Mouse (Mus musculus): ENCODE measurements around the gene Aunip. TPM values are rescaled to one million over a fixed set of nuclear protein-coding genes. Genes with fewer than 3 reads are reported as not detected.
A peak's percentile ranks its signal among the peaks of the same experiment; 100 is the strongest.

Aunip gene
- polyA plus RNA-seq, 1 experiment from 2014 or later = 7.0 TPM

DNA sequence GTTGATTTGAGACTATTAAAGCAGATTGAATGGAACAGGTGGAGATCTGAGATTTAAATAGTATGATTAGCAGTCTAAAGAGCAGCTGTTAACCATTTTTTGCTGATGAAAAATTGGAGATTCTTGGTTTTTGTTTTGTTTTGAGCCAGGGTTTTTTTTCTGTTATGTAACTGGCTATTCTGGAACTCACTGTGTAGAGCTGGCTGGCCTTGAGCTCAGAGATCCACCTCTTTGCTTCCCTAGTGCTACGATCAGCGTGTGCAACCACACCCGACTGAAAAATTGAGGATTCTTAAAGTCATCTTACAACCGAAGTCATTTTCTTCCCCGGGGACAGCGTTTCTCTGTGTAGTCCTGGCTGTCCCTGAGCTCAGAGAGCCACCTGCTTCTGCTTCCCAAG, 931 bp downstream of the Aunip start:
- no peak for ATAC-seq (replicated peaks; ENCODE audit: insufficient number of reproducible peaks, low FRiP score, low TSS enrichment, low read depth)
- Histone ChIP-seq H3K4me3 (ENCODE audit: low read depth, low read length) (peak overlapping the region; percentile 67), H3K36me3 (replicated peaks; ENCODE audit: control insufficient read depth, insufficient read depth, low read depth, low read length) (no peaks in the 10 kb centered on the region), H3K9me3 (replicated peaks; ENCODE audit: control insufficient read depth, low read length) (no peaks in the 10 kb centered on the region), H3K9ac (replicated peaks; ENCODE audit: low read length) (no peak overlapping the region), H3K4me1 (ENCODE audit: control insufficient read depth, insufficient read depth, low read length) (no peaks in the 10 kb centered on the region), H3K4me2 (ENCODE audit: low read depth, low read length) (peak overlapping the region; percentile 83), H3K27ac (replicated peaks; ENCODE audit: low read depth, low read length) (no peak overlapping the region), H3K27me3 (ENCODE audit: control insufficient read depth, insufficient read depth, low read length) (no peaks in the 10 kb centered on the region)
- 83% methylated on average over 6 of the region's 6 CpGs for WGBS
- no peak for DNase-seq (ENCODE audit: low spot score)

DNA sequence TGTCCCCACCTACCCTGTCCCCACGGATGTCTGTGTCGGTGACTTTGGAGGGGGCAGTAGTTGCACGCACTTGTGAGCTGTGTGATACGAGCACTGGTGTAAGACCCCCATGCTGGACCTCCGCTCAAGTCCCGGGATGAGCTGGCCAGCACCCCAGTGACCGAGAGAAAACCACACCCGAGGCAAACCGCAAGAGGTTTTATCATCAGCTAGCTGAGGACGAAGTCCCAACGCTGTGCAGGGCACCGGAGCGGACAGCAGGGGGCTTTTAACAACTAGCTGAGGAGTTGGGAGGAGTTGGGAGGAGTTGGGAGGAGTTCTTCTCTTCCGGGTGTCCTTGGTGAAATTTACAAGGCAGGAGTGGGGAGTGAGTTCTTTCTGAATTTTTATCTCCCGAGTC, 2.0 kb downstream of the Aunip start:
- DNase-seq (ENCODE audit: low spot score) = peak; percentile 75
- Histone ChIP-seq H3K4me2 (ENCODE audit: low read depth, low read length) (no peak overlapping the region; the same call in 1 of the 2 replicates), H3K9ac (replicated peaks; ENCODE audit: low read length) (no peak overlapping the region), H3K4me1 (ENCODE audit: control insufficient read depth, insufficient read depth, low read length) (no peaks in the 10 kb centered on the region), H3K27ac (replicated peaks; ENCODE audit: low read depth, low read length) (no peak overlapping the region), H3K9me3 (replicated peaks; ENCODE audit: control insufficient read depth, low read length) (no peaks in the 10 kb centered on the region), H3K4me3 (ENCODE audit: low read depth, low read length) (peak overlapping the region; percentile 12; the same call in 1 of the 2 replicates), H3K27me3 (ENCODE audit: control insufficient read depth, insufficient read depth, low read length) (no peaks in the 10 kb centered on the region), H3K36me3 (replicated peaks; ENCODE audit: control insufficient read depth, insufficient read depth, low read depth, low read length) (no peaks in the 10 kb centered on the region)
- 24% methylated on average over 15 of the region's 15 CpGs for WGBS
- ATAC-seq (replicated peaks; ENCODE audit: insufficient number of reproducible peaks, low FRiP score, low TSS enrichment, low read depth) = no peak

DNA sequence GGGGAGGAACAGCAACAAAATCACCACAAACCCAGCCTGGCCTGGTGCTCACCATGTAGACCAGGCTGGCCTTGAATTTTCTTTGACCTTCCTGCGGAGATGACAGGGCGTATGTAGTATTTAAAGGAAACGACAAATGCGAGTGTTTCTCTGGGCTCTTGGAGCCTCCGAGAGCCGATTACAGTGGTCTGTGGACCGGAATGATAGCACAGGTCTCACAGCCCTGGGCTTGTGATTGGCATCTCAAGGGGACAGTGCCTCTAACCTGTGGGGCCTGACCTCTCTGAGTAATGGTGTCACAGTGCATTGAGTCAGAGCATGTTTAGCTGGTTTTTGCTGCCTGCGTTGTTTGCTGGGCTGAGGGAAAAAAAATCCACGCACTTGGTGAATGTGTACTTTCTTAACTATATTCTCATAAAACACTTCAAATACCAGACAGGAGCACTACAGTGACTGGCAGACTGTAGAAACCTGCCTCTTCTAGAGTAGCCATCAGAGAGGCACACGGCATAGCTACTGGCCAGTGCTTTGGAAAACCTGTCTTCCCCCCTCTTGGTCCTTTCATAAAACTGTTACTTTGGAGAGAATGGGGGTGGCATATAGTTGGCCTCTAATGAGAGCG, 3.6 kb downstream of the Aunip start:
- H3K4me2 ChIP-seq (ENCODE audit: low read depth, low read length) = no peak overlapping the region
- no peak overlapping the region for H3K9ac ChIP-seq (replicated peaks; ENCODE audit: low read length)
- no peaks in the 10 kb centered on the region for H3K9me3 ChIP-seq (replicated peaks; ENCODE audit: control insufficient read depth, low read length)
- ATAC-seq (replicated peaks; ENCODE audit: insufficient number of reproducible peaks, low FRiP score, low TSS enrichment, low read depth) (no peak), DNase-seq (ENCODE audit: low spot score) (no peak)
- H3K4me1 ChIP-seq (ENCODE audit: control insufficient read depth, insufficient read depth, low read length) = no peaks in the 10 kb centered on the region
- no peaks in the 10 kb centered on the region for H3K36me3 ChIP-seq (replicated peaks; ENCODE audit: control insufficient read depth, insufficient read depth, low read depth, low read length)
- 91% methylated on average over 11 of the region's 11 CpGs for WGBS
- no peak overlapping the region for H3K4me3 ChIP-seq (ENCODE audit: low read depth, low read length)
- no peak overlapping the region for H3K27ac ChIP-seq (replicated peaks; ENCODE audit: low read depth, low read length)
- H3K27me3 ChIP-seq (ENCODE audit: control insufficient read depth, insufficient read depth, low read length) = no peaks in the 10 kb centered on the region

DNA sequence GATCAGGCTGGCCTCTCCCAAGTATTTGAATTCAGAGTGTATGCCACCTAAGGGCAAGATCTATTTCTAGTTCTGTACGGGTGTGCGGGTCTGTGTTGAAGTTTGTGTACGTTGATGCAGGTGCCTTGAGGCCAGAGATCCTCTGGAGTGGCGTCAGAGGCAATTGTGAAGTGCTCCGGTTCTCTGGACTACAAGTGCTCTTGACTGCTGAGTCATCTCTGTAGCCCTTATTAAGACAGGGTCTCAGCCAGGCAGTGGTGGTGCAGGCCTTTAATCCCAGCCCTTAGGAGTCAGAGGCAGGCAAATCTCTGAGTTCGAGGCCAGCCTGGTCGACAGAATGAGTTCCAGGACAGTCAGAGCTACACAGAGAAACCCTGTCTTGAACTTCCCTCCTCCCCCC, 4.8 kb downstream of the Aunip start:
- Histone ChIP-seq H3K9me3 (replicated peaks; ENCODE audit: control insufficient read depth, low read length) (no peaks in the 10 kb centered on the region), H3K4me1 (ENCODE audit: control insufficient read depth, insufficient read depth, low read length) (no peaks in the 10 kb centered on the region), H3K4me3 (ENCODE audit: low read depth, low read length) (no peak overlapping the region), H3K9ac (replicated peaks; ENCODE audit: low read length) (no peak overlapping the region), H3K27me3 (ENCODE audit: control insufficient read depth, insufficient read depth, low read length) (no peaks in the 10 kb centered on the region), H3K27ac (replicated peaks; ENCODE audit: low read depth, low read length) (no peak overlapping the region), H3K36me3 (replicated peaks; ENCODE audit: control insufficient read depth, insufficient read depth, low read depth, low read length) (no peaks in the 10 kb centered on the region), H3K4me2 (ENCODE audit: low read depth, low read length) (no peak overlapping the region)
- 77% methylated on average over 7 of the region's 7 CpGs for WGBS
- DNase-seq (ENCODE audit: low spot score) = no peak
- no peak for ATAC-seq (replicated peaks; ENCODE audit: insufficient number of reproducible peaks, low FRiP score, low TSS enrichment, low read depth)

DNA sequence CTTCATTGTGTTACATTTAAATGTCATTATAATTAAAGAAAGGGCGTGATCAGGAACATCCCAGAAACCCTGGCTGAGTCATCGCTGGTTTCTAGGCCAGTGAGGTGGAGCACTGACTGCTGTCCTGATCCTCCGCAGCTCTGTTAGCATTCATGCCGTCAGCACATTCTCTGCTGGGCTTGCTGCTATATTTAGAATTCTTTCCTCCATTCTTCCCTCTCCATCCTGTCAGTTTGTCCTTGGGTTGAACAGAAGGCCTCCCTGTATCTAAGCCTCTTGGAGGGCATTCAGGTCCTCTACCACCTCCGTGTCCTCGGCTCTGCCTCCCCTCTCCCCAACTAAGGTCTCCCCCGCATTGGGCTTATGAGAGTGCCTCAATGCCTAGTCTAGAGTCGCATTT, 6.2 kb downstream of the Aunip start:
- Histone ChIP-seq H3K27ac (replicated peaks; ENCODE audit: low read depth, low read length) (no peak overlapping the region), H3K9ac (replicated peaks; ENCODE audit: low read length) (no peak overlapping the region), H3K4me2 (ENCODE audit: low read depth, low read length) (no peak overlapping the region), H3K9me3 (replicated peaks; ENCODE audit: control insufficient read depth, low read length) (no peaks in the 10 kb centered on the region), H3K4me1 (ENCODE audit: control insufficient read depth, insufficient read depth, low read length) (no peaks in the 10 kb centered on the region), H3K4me3 (ENCODE audit: low read depth, low read length) (no peak overlapping the region), H3K36me3 (replicated peaks; ENCODE audit: control insufficient read depth, insufficient read depth, low read depth, low read length) (no peaks in the 10 kb centered on the region; the same call in 1 of the 2 replicates), H3K27me3 (ENCODE audit: control insufficient read depth, insufficient read depth, low read length) (no peaks in the 10 kb centered on the region)
- 81% methylated on average over 8 of the region's 8 CpGs for WGBS
- DNase-seq (ENCODE audit: low spot score) (no peak), ATAC-seq (replicated peaks; ENCODE audit: insufficient number of reproducible peaks, low FRiP score, low TSS enrichment, low read depth) (no peak)

DNA sequence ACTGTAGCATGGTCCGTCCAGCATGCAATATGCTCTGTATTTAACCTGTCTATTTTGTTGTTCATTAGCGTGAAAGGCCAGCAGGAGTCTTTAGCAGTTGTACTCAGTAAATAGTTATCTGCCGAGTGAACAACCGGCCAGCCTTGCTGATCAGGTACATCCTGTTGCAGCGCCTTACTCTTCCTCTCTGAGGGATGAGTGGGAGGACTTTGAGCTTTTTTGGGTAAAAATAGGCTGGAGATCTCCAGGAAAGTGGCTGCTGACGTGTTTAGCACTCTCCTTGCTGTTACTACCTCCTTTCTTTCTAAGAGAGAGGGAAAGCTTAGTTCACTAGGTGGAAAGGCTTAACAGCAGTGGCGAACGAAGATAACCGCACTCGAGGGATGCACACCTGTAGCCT, 6.9 kb downstream of the Aunip start:
- no peaks in the 10 kb centered on the region for H3K27me3 ChIP-seq (ENCODE audit: control insufficient read depth, insufficient read depth, low read length)
- H3K4me2 ChIP-seq (ENCODE audit: low read depth, low read length) = no peak overlapping the region
- no peaks in the 10 kb centered on the region for H3K4me1 ChIP-seq (ENCODE audit: control insufficient read depth, insufficient read depth, low read length)
- ATAC-seq (replicated peaks; ENCODE audit: insufficient number of reproducible peaks, low FRiP score, low TSS enrichment, low read depth) (no peak), DNase-seq (ENCODE audit: low spot score) (no peak)
- H3K27ac ChIP-seq (replicated peaks; ENCODE audit: low read depth, low read length) = no peak overlapping the region
- WGBS = 93% methylated on average over 10 of the region's 10 CpGs
- no peaks in the 10 kb centered on the region; the same call in 1 of the 2 replicates for H3K36me3 ChIP-seq (replicated peaks; ENCODE audit: control insufficient read depth, insufficient read depth, low read depth, low read length)
- H3K9me3 ChIP-seq (replicated peaks; ENCODE audit: control insufficient read depth, low read length) = no peaks in the 10 kb centered on the region
- no peak overlapping the region for H3K4me3 ChIP-seq (ENCODE audit: low read depth, low read length)
- no peak overlapping the region for H3K9ac ChIP-seq (replicated peaks; ENCODE audit: low read length)

DNA sequence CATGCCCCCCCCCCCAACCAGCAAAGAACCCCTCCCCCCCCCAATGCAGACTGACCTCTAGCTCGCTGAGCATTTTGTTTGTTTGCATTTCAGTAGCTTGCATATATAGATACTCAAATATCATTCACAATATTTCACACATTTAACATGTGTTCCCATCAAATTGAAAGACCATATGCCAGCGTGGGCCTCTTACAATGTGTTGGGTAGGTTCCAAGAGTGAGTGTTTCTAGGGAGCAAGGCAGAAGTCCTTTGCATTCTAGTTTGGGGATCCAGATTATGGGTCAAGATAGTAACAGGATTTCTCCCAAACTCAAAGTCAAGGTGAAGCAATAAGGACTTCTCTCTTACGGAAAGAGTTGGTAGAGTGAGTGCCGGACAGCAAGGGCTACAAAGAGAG, 7.7 kb downstream of the Aunip start:
- Histone ChIP-seq H3K36me3 (replicated peaks; ENCODE audit: control insufficient read depth, insufficient read depth, low read depth, low read length) (no peaks in the 10 kb centered on the region; the same call in 1 of the 2 replicates), H3K4me1 (ENCODE audit: control insufficient read depth, insufficient read depth, low read length) (no peaks in the 10 kb centered on the region)
- no peak for ATAC-seq (replicated peaks; ENCODE audit: insufficient number of reproducible peaks, low FRiP score, low TSS enrichment, low read depth)

DNA sequence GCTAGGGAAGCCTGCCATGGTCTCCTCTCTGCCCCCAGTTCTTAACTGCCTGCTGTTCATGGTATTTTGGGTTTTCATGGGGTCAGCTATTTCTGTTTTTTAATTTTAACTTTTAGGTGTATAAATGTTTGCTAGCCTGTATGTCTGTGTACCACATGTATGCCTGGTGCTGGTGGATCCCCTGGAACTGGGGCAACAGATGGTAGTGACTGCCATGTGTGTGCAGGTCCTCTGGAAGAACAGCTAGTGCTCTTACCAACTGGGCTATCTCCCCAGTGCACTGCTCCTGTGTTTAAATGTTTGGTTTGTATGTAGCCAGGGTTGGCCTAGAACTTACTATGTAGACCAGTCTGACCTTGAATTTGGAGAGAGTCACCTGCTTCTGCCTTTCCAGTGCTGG, 8.5 kb downstream of the Aunip start:
- H3K9me3 ChIP-seq (replicated peaks; ENCODE audit: control insufficient read depth, low read length) = no peaks in the 10 kb centered on the region
- H3K4me1 ChIP-seq (ENCODE audit: control insufficient read depth, insufficient read depth, low read length) = no peaks in the 10 kb centered on the region
- H3K4me3 ChIP-seq (ENCODE audit: low read depth, low read length) = no peak overlapping the region
- DNase-seq (ENCODE audit: low spot score) (no peak), ATAC-seq (replicated peaks; ENCODE audit: insufficient number of reproducible peaks, low FRiP score, low TSS enrichment, low read depth) (no peak)
- H3K27me3 ChIP-seq (ENCODE audit: control insufficient read depth, insufficient read depth, low read length) = no peaks in the 10 kb centered on the region
- H3K9ac ChIP-seq (replicated peaks; ENCODE audit: low read length) = no peak overlapping the region
- H3K36me3 ChIP-seq (replicated peaks; ENCODE audit: control insufficient read depth, insufficient read depth, low read depth, low read length) = no peaks in the 10 kb centered on the region; the same call in 1 of the 2 replicates
- no peak overlapping the region for H3K4me2 ChIP-seq (ENCODE audit: low read depth, low read length)
- H3K27ac ChIP-seq (replicated peaks; ENCODE audit: low read depth, low read length) = no peak overlapping the region

More for the DNA sequence above, 7.7 kb downstream of the Aunip start:
- no peaks in the 10 kb centered on the region for H3K27me3 ChIP-seq (ENCODE audit: control insufficient read depth, insufficient read depth, low read length)
- no peak overlapping the region for H3K4me3 ChIP-seq (ENCODE audit: low read depth, low read length)
- DNase-seq (ENCODE audit: low spot score) = no peak
- H3K9me3 ChIP-seq (replicated peaks; ENCODE audit: control insufficient read depth, low read length) = no peaks in the 10 kb centered on the region
- H3K27ac ChIP-seq (replicated peaks; ENCODE audit: low read depth, low read length) = no peak overlapping the region
- H3K4me2 ChIP-seq (ENCODE audit: low read depth, low read length) = no peak overlapping the region
- no peak overlapping the region for H3K9ac ChIP-seq (replicated peaks; ENCODE audit: low read length)
- 90% methylated on average over 4 of the region's 4 CpGs for WGBS

All from embryonic facial prominence, embryonic 11.5 days (tissue).